Mouse (Mus musculus): Measurements from ENCODE around the gene Mrps10.

DNA sequence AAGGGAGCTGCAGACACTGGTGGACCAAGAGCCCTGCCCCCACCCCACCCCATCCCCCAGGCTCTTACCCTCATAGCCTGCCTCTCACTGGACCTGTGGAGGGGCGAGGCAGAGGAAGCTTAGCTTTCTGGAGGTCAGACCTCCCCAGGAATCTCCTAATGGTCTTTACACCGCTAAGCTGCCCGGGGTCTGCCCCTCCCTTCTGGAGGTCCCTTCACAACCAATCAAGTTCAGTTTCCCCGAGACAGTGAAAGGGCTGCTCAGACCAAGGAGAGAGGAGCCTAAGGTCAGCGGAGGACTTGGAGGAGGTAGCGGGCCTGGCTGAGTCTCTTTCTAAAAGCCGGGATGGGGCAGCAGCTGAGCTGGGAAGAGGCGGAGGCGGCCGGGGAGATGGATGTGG is 16.5 kb downstream of the Mrps10 start, which contains the start of gene Guca1b:
- TF ChIP-seq CTCF (IDR thresholded peaks at IDR 0.05; ENCODE audit: low read depth) (no peak), EP300 (optimal IDR thresholded peaks at IDR 0.05) (no peak)

Measured in stomach, postnatal 0 days (tissue).